Mouse (Mus musculus) frontal cortex, adult 2 months (tissue): ENCODE data around the gene Ankdd1b. TPM values are rescaled to one million over a fixed set of nuclear protein-coding genes. Genes with fewer than 3 reads are reported as not detected.

Source experiments
- DNase-seq, 2 experiments: peaks; one replicate each; pipeline ENCODE4 v3.0.0; 2022; ENCODE audit warnings: low spot score in 1 of 2; ENCODE audit errors: extremely low spot score in 1 of 2
- polyA plus RNA-seq: library from polyadenylated mRNA; depleted of rRNA; stranded (reverse); fragments of >200 nt; gene quantifications from 2 replicates; pipeline ENCODE4 v1.2.3, GENCODE M21; 2012; rRNA removed

The Ankdd1b gene
- polyA plus RNA-seq: 0.16 and 0.38 TPM in 2 replicates

DNA sequence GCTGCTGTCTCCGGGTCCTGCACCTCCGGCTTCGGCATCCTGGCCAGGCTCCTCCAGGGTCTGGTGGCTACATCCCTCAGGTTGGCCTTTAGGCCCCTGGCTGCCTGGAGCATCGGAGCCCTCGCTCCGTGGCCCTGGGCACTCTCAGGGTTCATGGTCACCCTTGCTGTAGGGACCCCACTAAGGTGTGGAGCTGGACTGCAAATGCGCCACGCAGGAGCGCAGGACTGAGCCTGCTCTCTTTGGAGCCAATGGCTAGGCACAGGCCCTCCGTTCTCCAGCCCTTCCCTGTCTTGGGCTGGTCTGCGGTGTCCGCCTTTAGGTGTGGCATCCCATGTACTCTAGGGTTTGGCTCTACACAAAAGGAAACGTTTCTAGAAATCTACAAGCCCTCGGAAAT, at the start of gene Ankdd1b:
Gene Ankdd1b (minus strand): TSS at position 242 of the 400 bp plus-strand sequence.
- DNase-seq: no peak

DNA sequence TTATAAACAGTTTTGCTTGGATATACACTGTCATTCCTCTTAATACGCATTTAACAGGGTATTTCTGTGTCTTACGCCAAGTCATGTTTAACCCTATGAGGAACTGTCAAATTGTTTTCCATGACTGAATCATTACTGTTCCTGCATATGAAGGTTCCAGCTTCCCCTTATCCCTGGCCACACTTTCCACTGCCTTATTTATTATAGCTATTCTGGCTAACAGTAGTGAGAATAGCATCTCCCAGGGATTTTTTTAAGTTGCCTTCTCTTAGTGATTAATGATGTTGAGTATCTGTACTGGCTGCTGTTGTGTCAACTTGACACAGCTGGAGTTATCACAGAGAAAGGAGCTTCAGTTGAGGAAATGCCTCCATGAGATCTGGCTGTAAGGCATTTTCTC, 46.3 kb upstream of the Ankdd1b start:
- DNase-seq: no peak

DNA sequence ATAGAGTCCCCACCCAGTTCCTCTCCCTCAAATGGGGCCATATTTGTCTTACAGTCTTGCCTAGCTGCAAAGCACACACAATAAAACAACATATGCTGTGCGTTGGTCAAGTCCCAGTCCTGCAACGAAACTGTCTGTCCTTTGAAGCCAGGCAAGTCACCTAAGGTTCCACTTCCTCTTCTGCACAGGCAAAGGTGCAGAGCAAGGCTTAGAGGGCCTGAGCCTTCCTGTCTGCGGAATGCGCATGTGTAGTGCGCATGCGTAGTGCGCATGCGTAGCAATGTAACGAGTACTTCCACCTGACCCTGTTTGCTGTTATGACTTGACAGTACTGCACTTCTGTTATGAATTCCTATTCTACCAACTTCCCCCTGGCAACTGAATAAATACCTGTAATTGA, 45.3 kb upstream of the Ankdd1b start:
- DNase-seq: no peak

DNA sequence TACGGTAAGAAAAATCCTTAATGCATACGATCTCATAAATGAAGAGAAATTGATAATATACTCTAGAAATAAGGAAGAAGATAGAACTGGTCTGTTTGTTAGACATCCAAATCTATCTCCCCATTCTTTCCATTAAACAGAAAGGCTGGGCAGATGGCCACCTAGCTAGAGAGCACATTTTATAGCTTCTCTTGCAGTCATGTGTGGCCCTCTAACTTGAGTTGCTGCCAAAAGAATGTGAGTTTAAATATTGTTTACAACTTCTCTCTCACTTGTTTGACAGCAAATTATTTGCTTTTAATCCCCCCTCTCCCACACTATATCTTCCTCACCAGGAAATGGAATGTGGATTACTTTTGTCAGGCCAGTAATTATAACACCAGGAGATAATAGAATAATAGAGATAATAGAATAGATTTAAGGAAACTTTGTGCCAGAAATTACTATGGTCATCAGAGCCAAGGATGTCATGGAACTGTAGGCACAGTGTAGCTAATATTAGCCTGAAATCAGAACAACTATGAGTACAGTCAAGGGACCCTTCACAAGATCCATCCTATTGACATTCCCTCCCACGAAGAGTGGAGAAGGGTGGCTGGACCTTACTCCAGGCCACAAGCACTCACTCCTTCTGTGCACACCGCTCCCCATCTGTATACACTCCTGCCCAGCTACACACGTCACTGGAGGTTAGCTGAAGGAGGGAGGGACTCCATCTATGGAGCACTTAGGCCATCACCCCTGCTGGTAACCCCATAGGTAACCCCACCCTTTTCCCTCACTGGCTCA, 43.4 kb upstream of the Ankdd1b start:
- no peak for DNase-seq

DNA sequence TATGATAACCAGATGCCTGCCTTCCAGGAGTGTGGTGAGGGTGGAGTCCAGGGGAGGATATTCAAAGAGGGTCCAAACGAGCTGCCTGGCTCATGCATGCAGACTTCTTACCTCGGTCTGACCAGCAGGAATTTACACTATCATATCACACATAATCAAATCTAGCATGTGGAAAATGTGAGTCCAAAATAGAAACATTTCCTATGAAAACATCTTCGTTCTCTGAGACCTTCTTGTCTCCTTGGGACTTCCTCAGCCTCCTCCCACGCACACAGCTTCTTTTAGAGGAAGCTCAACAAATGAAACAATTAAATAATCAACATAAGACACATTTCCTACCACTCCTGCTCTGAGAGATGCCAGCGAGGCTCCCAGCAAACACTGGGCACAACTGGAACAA, 40.9 kb upstream of the Ankdd1b start:
- DNase-seq: no peak

DNA sequence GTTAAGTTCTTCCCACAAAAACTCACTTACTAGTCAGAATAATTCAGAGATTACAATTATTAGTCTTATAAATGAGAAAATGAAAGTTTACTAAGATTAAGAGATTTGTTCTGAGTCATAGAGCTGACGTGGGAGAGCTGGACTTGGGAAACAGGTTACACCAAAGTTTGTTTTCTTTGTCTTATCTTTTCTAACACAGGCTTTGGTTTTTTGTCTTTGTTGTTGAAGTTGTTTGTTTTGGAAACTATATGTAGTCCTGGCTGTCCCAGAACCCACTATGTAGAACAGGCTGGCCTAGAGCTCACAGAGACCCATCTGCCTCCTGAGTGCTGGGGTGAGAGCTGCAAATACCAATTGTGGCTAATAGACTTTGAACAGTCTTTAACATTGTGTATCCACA, 40.3 kb upstream of the Ankdd1b start:
- no peak for DNase-seq

DNA sequence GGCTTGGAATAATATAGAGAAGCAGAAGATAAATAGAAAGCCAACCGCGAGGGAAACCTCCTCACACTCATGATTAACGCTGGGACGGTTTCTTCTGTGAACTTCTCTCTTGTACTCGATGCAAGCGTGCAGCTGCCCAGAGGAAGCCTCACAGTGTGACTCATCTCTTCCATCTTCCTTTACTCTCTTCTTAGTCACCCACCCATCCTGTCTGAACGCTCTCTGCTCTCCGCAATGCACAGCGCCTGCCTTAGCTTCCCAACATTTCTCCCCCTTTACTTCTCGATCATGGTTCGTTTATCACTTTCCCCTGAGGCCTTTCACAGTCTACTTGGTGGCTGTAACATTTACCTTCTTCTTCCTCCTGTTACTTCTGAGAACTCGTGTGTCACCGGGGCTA, 39.6 kb upstream of the Ankdd1b start:
- DNase-seq: peak in 1 of 2 experiments; percentile 31

DNA sequence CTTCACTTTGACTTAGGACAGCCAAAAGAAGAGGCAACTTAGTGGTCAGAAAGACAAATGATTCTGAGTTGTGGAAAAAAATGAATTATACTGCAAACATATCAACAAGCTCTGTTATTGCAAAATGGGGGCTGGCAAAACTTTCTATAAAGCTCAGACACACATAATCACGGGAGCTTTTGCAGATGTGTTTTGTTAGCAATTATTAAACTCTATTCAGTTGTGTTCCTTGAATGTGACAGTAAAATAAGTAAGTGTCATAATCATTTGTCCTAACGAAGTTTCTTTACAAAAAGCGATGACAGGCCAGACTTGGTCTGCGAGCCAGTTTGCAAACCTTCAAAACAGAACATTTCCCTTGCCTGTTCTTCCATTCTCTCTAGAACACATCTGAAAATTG, 36.5 kb upstream of the Ankdd1b start:
- no peak for DNase-seq

DNA sequence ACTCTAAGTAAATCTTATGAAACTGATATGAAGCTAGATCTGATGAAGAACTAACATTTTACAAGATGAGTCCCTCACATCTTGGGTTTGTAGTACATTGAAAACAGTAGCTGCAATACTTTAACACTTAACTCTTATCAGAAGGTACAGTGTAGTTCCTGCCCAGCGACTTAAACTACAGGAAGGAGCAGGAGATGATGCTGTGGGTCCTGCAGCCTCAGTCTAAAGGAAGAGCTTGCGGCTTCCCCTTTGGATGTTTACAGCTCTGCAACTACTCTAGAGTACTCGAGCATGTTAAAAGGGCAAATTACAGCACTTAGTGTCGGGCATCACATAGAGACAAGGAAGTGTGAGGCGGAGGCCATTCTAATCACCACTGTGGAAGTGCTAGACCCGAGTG, 35.3 kb upstream of the Ankdd1b start:
- no peak for DNase-seq

DNA sequence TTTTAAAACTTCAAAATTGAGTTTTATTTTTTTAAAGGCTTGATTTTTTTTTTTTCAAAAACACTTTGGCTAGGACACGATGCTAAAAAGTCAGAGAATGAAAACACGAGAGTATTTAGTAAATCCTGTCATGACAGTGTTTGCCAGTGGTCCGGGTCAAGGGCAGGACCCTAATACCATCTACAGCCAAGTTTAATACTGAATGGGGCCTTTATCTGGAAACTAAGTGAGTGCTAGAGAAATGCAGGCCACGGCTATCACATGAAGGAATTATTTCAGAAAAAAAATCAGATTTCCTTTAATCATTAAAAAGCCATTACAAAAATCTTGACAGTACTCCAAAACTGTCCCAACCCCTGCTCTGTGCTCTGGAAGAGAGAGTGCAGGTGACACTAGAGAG, 34.7 kb upstream of the Ankdd1b start:
- no peak for DNase-seq

DNA sequence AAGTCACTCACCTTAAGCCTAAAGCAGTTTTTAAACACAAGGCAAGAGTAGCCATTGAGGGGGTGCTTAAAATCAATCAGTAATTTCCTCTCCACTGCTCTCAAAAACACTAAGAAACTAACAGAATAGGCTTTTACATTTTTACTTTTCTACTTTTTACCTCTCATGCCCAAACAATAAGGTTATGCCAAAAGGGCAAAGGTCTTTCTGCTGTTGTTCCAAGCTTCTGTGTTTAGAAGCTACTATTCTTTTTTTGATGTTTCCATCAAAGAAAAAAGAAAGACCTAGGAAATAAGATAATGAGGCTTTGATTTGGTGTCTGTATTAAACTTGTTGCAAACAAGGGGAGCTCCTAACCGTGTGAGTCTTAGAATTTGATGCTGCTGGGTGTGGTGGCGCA, 28.9 kb upstream of the Ankdd1b start:
- no peak for DNase-seq

DNA sequence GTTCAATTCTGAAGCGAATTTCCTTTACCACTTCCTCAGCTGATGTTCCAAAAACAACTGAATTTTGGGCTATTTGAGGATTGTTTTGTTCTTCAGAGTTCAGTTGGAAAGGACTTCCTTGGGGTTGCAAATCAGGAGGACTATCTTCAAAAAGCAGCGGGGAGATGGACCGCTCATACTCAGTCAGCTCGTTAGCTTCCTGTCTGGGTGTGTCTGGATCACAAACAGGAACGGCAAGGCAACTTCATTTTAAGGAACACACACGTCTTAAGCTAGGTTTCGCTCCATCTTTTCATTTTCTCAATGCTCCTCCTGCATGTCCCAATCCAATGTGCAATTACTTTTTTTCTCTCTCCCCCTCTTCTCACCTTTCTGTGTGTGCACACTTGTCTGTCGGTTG, 25.6 kb upstream of the Ankdd1b start:
- DNase-seq: no peak

DNA sequence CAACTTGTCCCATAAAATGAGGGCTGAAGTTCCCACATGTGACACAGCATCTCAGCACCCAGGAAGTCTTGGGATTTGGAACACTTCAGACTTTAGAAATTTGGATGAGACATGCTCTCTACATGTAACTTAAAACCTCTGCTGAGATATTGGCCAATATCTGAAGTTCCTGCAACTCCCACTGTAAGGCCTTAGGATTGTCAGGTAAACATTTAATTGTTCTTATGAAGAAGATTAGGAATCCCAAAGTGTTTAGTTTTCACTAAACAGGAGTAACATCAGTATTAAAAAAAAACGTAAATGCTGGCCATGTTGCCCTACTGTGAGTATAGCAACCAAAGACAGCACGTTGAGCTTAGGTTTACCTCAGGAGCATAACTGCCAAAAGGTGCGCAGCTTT, 19.4 kb upstream of the Ankdd1b start, which contains the start of gene Gm17622:
Gene Gm17622 (plus strand): TSS at position 301 of the 400 bp plus-strand sequence.
- no peak for DNase-seq

DNA sequence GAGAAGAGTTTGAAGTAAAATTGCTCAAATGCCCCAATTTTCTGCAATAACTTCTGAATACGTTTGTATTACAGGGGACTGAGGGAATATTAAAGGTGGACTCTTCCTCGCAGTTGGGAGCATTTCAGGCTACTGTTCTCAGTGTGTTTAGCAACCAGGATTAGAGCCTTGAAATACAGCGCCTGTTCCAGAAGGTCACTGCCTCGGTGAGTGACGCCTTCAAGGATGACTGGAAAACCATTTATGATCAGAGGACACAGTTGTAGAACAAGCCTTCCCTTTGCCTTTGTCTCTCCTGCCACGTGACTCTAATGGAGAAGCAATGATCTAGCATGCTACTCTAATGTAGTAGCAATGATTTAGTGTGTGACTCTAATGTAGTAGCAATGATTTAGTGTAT, 17.0 kb upstream of the Ankdd1b start:
- no peak for DNase-seq

DNA sequence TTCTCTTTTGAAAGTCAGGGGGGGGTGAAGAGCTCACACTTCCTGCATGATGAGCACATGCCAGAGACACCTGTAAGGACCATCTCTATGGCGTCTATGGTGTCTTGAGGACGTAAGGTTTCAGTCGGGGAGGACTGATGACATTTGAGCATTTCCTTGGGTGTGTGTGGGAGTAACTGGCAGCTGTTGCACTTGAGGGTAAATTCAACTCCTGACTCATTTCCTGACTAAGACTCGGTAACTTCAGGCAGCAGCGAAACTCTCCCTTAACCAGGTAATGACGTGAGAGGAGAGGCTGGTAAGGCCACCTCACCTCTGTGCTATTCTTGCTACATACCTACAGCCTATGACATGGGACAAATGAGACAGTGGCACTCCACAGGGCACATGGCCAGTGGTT, 16.2 kb upstream of the Ankdd1b start:
- DNase-seq: peak in 1 of 2 experiments; percentile 3

DNA sequence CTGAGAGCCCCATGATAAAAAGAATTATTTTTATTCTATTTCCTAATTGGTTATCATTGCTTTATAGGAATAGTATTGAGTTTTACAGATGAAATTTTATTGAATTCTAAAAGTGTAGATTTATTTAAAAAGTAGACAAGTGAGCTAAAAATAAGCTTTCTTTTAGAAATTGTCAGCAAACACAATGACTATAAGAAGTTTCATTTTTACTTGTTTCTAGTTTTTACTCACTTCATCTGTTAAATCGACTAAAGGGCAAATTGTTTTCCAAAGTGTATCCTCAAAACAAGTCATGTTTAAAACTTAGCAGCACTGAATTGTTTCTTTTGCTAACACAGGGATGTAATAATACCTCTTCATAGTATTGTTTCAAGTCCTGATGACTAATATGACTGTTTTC, 8.0 kb upstream of the Ankdd1b start:
- no peak for DNase-seq

DNA sequence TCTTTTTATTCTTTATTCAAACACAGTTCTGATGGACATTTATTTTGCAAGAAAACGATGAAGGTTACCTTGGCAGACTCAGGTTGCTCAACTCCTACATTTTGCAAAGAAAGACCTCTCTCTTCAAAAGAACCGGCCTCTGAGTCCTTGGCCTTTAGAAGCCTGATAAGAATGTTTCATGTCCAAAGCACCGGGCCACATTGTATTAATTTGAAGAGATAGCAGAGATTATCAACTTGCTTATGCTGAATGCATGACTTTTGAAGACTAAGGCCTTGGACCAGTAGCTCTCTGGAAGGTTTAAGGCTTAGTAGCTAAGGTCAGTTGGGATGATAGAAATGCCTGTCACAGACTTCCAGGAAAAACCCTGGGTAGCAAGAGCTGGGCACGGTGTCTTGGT, 6.2 kb upstream of the Ankdd1b start:
- DNase-seq: no peak

DNA sequence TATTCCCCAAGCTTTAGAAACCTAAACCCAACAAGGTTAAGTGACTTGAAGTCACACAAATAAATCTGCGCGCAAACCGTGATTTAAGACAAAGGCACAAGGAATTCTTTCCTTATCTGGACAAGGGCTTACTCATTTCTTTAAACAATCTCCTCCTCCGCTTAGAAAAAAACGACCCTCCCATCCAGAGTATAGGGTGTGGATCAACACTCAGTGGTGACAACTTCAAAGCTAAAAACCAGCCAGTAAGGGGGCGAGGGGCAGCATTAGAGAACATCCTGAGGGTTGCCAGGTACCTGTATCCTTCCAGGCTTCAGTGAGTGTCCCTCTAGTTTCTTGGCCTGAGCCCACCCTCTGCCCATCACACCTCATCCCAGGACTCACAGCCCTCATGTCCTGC, 442 bp downstream of the Ankdd1b start:
- DNase-seq: no peak

DNA sequence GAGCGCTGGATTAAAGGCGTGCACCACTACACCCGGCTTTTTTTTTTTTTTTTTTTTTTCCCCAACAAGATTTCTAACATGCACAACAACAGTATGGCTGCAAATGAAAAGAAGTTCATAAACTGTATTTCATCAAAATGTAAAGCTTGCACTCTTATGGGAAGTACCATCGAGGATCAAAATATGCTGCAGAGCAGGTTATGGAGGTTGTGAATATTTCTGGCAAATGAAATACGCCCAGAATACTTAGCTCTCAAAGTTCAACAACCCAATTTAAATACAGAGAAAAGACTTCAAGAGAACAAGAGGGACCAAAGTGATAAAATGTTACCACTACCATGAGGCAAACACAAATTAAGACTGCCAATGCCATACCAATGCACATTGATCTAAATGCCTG, 2.3 kb downstream of the Ankdd1b start:
- DNase-seq: no peak

DNA sequence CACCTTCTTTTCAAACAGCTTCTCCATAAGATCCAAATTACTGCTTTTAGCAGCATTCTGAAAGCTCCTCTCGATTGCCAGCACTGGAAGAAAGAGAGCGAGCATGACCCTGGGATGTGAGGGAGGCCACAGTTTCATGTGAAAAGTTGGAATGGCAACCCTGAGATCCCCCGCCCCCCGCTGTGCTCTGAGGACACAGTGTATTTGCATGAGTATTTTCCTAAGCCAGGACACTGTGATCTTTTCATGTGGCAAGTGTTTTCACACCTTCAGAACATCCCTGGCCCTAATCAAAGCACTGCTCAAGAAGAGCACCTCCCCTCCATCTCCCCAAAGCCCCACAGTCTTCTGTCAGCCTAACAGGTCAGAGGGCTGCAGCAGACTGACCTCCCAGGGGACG, 5.7 kb downstream of the Ankdd1b start:
- no peak for DNase-seq

DNA sequence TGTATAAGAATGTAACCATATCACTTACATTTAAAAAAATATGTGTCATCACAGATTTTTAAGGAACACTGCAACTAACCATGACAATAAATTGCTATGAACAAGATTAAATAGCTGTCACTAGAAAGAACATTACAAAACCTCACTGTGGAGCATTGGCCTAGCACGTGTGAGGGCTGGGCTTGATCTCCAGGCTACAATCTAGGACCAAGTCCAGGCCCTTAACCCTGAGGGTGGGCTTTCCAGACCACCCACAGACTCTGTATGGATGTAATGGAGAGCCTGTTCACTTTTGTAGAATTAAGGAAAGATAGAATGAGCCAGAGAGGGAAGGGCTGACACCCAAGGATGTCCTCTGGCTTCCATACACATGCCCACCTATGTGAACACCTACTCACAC, 8.4 kb downstream of the Ankdd1b start:
- no peak for DNase-seq

DNA sequence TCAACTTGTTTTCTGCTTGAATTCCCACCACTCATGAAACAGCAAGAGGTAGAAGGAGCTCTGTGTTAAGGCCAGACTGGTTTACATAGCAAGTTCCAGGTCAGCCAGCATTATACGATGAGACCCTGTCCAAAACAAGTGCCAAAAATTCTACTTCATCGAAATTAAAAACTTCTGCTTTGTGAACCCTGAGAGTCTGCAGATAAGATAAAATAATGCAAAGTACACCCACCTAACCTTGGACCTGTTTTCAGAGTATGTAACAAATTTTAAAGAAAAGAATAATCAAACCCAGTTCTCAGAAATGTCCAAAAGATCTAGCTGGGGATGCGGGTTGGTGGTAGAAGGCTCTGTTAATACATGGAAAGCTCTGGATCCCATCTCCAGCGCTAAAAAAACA, 12.4 kb downstream of the Ankdd1b start:
- DNase-seq: no peak

DNA sequence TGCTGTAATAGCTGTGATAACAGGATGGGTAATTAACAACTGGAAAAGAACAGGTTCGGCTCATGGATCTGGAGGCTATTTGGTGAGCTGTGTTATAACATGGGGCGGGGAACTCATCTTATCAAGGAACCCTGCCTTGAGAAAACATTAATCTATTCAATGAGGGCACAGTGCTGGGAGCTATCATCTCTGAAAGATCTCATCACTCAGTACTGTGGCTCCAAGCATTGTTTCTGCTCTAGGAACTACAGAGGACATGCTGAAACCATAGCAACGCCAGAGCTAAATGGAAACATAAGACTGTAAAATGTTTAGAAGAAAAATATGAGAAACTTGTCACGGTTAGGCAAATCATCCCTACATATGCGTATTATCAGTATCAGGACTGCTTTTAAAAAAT, 13.0 kb downstream of the Ankdd1b start:
- peak in 1 of 2 experiments; percentile 5 for DNase-seq
